Mouse (Mus musculus): ENCODE results near the gene Pgpep1. TPM values are rescaled to one million over a fixed set of nuclear protein-coding genes. Genes with fewer than 3 reads are reported as not detected.

The Pgpep1 gene
- total and polyA plus RNA-seq, 2 experiments from 2014 or later, result 29.1 to 36.3 TPM

DNA sequence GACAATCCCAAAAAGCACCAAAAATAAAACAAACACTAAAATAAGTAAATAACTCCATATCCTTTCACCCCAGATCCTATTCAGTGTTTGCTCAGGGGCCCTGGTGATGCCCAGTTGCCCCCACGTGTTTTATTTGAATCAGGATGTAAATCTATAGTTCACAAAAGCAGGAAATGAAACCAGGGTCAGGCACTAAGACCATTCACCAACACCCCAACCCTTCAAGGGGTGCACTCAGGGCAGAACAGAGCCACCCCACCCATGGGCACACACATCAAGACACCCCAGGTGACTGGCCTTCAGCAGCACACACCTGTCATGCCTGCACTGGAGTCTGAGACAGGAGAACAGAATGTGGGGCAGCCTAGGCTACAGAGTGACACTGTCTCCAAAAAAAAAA is 6.1 kb downstream of the Pgpep1 start:
- peaks cover 67% of the 10 kb centered on the region for H3K36me3 ChIP-seq (replicated peaks; ENCODE audit: control insufficient read depth, insufficient read depth, low read length)
- H3K9me3 ChIP-seq (replicated peaks; ENCODE audit: control insufficient read depth, low read length), result no peaks in the 10 kb centered on the region
- ATAC-seq (ENCODE audit: insufficient read depth, low read depth) (no peak), DNase-seq (ENCODE audit: low spot score) (no peak)
- TF ChIP-seq CTCF (IDR thresholded peaks at IDR 0.05; ENCODE audit: low read depth), result no peak
- no peak for TF ChIP-seq EP300 (IDR thresholded peaks at IDR 0.05; ENCODE audit: low read depth)
- H3K4me2 ChIP-seq (ENCODE audit: low read depth, low read length), result no peak overlapping the region
- no peaks in the 10 kb centered on the region for H3K27me3 ChIP-seq (ENCODE audit: control insufficient read depth, insufficient read depth, low read length)
- 73% methylated on average over 1 of the region's 1 CpGs for WGBS
- H3K4me1 ChIP-seq (ENCODE audit: control insufficient read depth, insufficient read depth), result peaks cover 27% of the 10 kb centered on the region
- H3K27ac ChIP-seq (ENCODE audit: low read depth), result no peak overlapping the region
- no peak overlapping the region for H3K4me3 ChIP-seq (ENCODE audit: low read depth, low read length)
- no peak overlapping the region for H3K9ac ChIP-seq (replicated peaks; ENCODE audit: low read depth, low read length)

GRCm38 (mm10) chr8:70653226-70653625 is 7.0 kb downstream of the Pgpep1 start:
- Histone ChIP-seq H3K4me3 (ENCODE audit: low read depth, low read length) (no peak overlapping the region), H3K9ac (replicated peaks; ENCODE audit: low read depth, low read length) (no peak overlapping the region), H3K4me1 (ENCODE audit: control insufficient read depth, insufficient read depth) (peaks cover 27% of the 10 kb centered on the region), H3K27me3 (ENCODE audit: control insufficient read depth, insufficient read depth, low read length) (no peaks in the 10 kb centered on the region), H3K27ac (ENCODE audit: low read depth) (no peak overlapping the region), H3K4me2 (ENCODE audit: low read depth, low read length) (no peak overlapping the region), H3K9me3 (replicated peaks; ENCODE audit: control insufficient read depth, low read length) (no peaks in the 10 kb centered on the region), H3K36me3 (replicated peaks; ENCODE audit: control insufficient read depth, insufficient read depth, low read length) (peaks cover 67% of the 10 kb centered on the region)
- no peak for ATAC-seq (ENCODE audit: insufficient read depth, low read depth)
- DNase-seq (ENCODE audit: low spot score), result peak; percentile 12
- WGBS, result 57% methylated on average over 2 of the region's 2 CpGs
- TF ChIP-seq CTCF (IDR thresholded peaks at IDR 0.05; ENCODE audit: low read depth) (peak; percentile 76), EP300 (IDR thresholded peaks at IDR 0.05; ENCODE audit: low read depth) (no peak)

DNA sequence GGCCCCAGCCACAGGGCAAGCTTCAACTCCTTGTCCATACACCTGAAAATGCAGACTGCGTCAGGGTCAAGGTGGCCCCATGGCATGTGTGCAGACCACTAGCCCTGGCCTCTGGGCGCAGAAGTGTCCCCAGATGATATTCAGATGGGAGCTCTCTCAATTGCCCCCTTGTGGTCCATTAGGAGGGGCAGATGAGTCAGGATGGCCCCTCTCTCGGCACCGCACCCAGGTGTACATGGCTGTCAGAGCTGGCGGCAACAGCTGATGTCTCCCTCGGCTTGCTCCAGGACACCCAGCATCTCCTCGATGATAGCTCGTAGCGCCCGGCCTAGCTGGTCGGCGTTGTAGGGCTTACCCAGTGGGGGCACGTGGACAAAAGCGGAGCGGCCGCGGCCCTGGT is 9.8 kb downstream of the Pgpep1 start:
- no peak for TF ChIP-seq CTCF (IDR thresholded peaks at IDR 0.05; ENCODE audit: low read depth)
- no peak for TF ChIP-seq EP300 (IDR thresholded peaks at IDR 0.05; ENCODE audit: low read depth)
- Histone ChIP-seq H3K4me1 (ENCODE audit: control insufficient read depth, insufficient read depth) (peaks cover 46% of the 10 kb centered on the region), H3K9me3 (replicated peaks; ENCODE audit: control insufficient read depth, low read length) (no peaks in the 10 kb centered on the region), H3K36me3 (replicated peaks; ENCODE audit: control insufficient read depth, insufficient read depth, low read length) (peaks cover 46% of the 10 kb centered on the region), H3K9ac (replicated peaks; ENCODE audit: low read depth, low read length) (no peak overlapping the region), H3K27me3 (ENCODE audit: control insufficient read depth, insufficient read depth, low read length) (no peaks in the 10 kb centered on the region), H3K27ac (ENCODE audit: low read depth) (no peak overlapping the region), H3K4me2 (ENCODE audit: low read depth, low read length) (no peak overlapping the region), H3K4me3 (ENCODE audit: low read depth, low read length) (no peak overlapping the region)
- ATAC-seq (ENCODE audit: insufficient read depth, low read depth) (no peak), DNase-seq (ENCODE audit: low spot score) (no peak)
- 89% methylated on average over 17 of the region's 17 CpGs for WGBS

GRCm38 (mm10) chr8:70649324-70649723 is 10.9 kb downstream of the Pgpep1 start:
- Histone ChIP-seq H3K4me2 (ENCODE audit: low read depth, low read length) (no peak overlapping the region), H3K36me3 (replicated peaks; ENCODE audit: control insufficient read depth, insufficient read depth, low read length) (peaks cover 36% of the 10 kb centered on the region), H3K4me1 (ENCODE audit: control insufficient read depth, insufficient read depth) (peaks cover 48% of the 10 kb centered on the region), H3K9me3 (replicated peaks; ENCODE audit: control insufficient read depth, low read length) (no peaks in the 10 kb centered on the region), H3K4me3 (ENCODE audit: low read depth, low read length) (no peak overlapping the region), H3K27me3 (ENCODE audit: control insufficient read depth, insufficient read depth, low read length) (no peaks in the 10 kb centered on the region), H3K9ac (replicated peaks; ENCODE audit: low read depth, low read length) (no peak overlapping the region), H3K27ac (ENCODE audit: low read depth) (peak overlapping the region; percentile 85)
- peak; percentile 91 for ATAC-seq (ENCODE audit: insufficient read depth, low read depth)
- WGBS, result 7% methylated on average over 4 of the region's 4 CpGs
- TF ChIP-seq EP300 (IDR thresholded peaks at IDR 0.05; ENCODE audit: low read depth), result peak; percentile 93
- 0 out of 2 replicates have a peak, but pooled peaks have one; percentile 0 for TF ChIP-seq CTCF (IDR thresholded peaks at IDR 0.05; ENCODE audit: low read depth)
- peak; percentile 97 for DNase-seq (ENCODE audit: low spot score)

DNA sequence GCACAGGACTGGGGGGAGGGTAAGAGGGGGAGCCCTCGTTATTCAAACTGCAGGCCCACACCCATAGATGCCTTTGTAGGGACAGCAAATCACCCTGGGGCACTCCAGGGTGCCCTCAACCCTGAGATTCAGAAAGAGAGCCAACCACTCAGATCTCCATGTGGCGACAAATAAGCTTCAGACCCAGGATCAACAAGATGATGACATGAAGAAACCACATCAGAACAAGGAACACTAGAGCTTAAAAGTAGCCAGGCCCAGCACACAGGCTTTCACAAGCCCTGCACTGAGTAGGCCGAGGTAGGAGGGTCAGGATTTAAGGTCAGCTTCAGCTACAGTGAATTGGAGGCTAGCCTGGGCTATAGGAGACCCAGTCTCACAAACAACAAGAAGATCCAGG is 11.3 kb downstream of the Pgpep1 start:
- ATAC-seq (ENCODE audit: insufficient read depth, low read depth) (peak; percentile 22), DNase-seq (ENCODE audit: low spot score) (no peak)
- Histone ChIP-seq H3K27me3 (ENCODE audit: control insufficient read depth, insufficient read depth, low read length) (no peaks in the 10 kb centered on the region), H3K4me1 (ENCODE audit: control insufficient read depth, insufficient read depth) (peaks cover 48% of the 10 kb centered on the region), H3K4me2 (ENCODE audit: low read depth, low read length) (no peak overlapping the region), H3K36me3 (replicated peaks; ENCODE audit: control insufficient read depth, insufficient read depth, low read length) (peaks cover 33% of the 10 kb centered on the region), H3K4me3 (ENCODE audit: low read depth, low read length) (no peak overlapping the region), H3K27ac (ENCODE audit: low read depth) (peak overlapping the region; percentile 85), H3K9ac (replicated peaks; ENCODE audit: low read depth, low read length) (no peak overlapping the region), H3K9me3 (replicated peaks; ENCODE audit: control insufficient read depth, low read length) (no peaks in the 10 kb centered on the region)
- WGBS, result 42% methylated on average over 3 of the region's 3 CpGs
- no peak for TF ChIP-seq EP300 (IDR thresholded peaks at IDR 0.05; ENCODE audit: low read depth)
- TF ChIP-seq CTCF (IDR thresholded peaks at IDR 0.05; ENCODE audit: low read depth), result no peak

DNA sequence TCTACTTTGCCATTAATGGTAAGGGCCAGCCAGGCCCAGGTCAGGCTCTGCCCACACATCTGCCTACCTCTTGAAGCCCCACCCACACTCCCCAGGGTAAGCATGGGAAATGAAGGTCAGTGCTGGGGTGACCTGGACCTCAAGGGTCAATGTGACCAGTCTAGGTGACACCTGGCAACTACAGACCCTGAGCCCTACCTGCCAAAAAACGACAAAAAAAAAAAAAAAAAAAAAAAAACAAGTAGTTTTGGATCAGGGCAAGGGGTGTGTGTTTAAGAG is 12.1 kb downstream of the Pgpep1 start:
- WGBS, result 25% methylated on average over 1 of the region's 1 CpGs
- no peak for ATAC-seq (ENCODE audit: insufficient read depth, low read depth)
- H3K4me1 ChIP-seq (ENCODE audit: control insufficient read depth, insufficient read depth), result peaks cover 48% of the 10 kb centered on the region
- H3K36me3 ChIP-seq (replicated peaks; ENCODE audit: control insufficient read depth, insufficient read depth, low read length), result peaks cover 30% of the 10 kb centered on the region
- no peaks in the 10 kb centered on the region for H3K9me3 ChIP-seq (replicated peaks; ENCODE audit: control insufficient read depth, low read length)
- peak overlapping the region; percentile 43; the same call in 1 of the 2 replicates for H3K9ac ChIP-seq (replicated peaks; ENCODE audit: low read depth, low read length)
- TF ChIP-seq EP300 (IDR thresholded peaks at IDR 0.05; ENCODE audit: low read depth) (no peak), CTCF (IDR thresholded peaks at IDR 0.05; ENCODE audit: low read depth) (no peak)
- DNase-seq (ENCODE audit: low spot score), result no peak
- no peak overlapping the region for H3K4me2 ChIP-seq (ENCODE audit: low read depth, low read length)
- peak overlapping the region; percentile 85 for H3K27ac ChIP-seq (ENCODE audit: low read depth)
- H3K27me3 ChIP-seq (ENCODE audit: control insufficient read depth, insufficient read depth, low read length), result no peaks in the 10 kb centered on the region
- H3K4me3 ChIP-seq (ENCODE audit: low read depth, low read length), result no peak overlapping the region
